Mouse (Mus musculus) c-Kit-positive CD71-positive TER-119-positive erythroid progenitor cells, embryonic 14.5 days (primary cell): ENCODE data around the gene Cdon.

ENCODE experiments used
- DNase-seq: peaks from one replicate; pipeline ENCODE4 v3.0.0-alpha.2; 2013; ENCODE audit warnings: low spot score

Cdon gene

GRCm38 (mm10) chr9:35493733-35494092 is 72.8 kb downstream of the Cdon start:
- no peak for DNase-seq

DNA sequence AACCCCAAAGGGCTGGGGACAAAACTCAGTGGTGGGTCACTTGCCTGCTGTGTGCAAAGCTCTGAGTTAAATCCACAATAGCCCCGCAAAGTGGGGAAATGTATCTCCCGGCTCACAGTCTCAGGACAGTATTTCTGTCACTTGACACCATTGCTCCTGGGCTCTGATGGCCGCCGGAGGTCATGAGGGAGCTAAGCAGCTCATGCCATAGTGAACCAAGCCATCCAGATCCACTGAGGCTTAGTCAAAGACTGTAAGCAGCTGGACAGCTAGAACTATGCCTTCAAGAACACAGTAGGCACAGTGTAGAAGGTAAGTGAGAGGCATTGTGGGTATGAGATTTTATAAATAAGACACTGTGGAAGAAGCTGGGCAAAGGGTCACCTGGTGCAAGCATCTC is 74.0 kb downstream of the Cdon start:
- no peak for DNase-seq

GRCm38 (mm10) chr9:35495471-35495870 is 74.5 kb downstream of the Cdon start:
- DNase-seq, result no peak

DNA sequence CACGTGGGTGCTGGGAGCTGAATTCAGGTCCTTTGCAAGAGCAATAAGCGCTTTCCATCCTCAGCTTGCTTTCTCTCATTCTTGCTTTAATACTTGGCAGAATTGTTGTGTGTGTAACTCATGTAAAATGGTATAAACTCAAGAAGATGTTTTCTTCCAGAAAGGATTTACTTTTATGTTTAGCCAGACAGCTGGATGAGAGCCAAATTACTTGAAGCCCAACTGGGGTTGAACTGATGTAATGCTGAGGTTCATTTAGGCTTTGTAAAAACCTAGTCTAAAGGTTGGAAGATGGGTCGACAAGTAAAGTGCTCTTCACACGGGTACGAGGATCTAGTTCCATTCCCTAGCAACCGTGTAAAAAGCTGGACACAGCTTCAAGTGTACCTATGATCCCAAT is 79.0 kb downstream of the Cdon start:
- no peak for DNase-seq

DNA sequence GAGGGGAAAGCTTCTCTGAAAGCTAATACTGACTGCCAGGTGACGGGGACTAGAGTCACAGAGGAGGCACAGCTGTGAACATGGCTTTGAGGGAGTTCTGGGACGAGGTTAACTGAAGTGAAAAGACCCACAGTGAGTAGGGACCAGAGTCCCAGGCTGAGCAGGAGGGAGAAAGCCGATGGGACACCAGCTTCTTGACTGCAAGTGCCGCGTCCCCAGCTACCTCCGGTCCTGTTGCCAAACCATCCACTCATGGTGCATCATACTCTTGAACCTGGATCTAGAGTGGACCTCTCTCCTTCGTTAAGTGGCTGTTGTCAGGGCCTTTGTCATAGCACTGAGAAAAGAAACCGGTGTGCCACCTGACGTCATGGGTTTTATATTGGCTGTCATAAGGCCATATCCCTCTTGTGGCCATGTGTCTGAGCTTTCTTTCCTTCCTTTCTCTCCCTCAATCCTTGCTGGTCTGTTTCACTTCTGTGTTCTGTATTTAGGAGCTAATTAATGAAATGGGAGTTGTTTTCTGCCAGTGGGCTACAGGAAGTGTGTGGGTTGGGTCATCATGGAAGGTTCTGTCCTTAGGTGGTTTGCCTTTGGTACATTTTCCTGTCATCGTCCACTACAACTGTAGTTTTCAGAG is 81.6 kb downstream of the Cdon start:
- no peak for DNase-seq

GRCm38 (mm10) chr9:35508234-35508633 is 87.3 kb downstream of the Cdon start:
- DNase-seq, result no peak

- DNase-seq, result no peak
These were observed 93.0 kb downstream of the Cdon start for GRCm38 (mm10) chr9:35513900-35514299.

DNA sequence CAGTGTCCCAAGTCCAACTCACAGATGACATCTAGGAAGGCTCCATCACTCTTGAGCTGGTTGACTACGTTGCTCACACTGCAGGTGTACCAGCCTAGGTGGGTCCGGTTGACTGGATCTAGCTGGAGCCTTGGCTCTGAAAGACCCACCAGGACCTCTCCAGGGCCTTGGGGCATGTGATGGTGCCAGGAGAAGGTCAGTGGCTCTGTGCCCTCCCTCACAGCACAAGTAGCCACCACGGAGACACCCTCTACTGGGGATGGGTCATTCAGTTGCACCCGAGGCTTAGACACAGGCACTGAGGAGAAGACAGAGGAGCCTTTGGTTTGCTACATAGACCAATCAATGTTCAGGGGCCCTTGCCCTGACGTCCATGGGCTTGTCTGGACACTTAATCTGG is 95.3 kb downstream of the Cdon start:
- no peak for DNase-seq

GRCm38 (mm10) chr9:35516711-35517110 is 95.8 kb downstream of the Cdon start:
- no peak for DNase-seq

DNA sequence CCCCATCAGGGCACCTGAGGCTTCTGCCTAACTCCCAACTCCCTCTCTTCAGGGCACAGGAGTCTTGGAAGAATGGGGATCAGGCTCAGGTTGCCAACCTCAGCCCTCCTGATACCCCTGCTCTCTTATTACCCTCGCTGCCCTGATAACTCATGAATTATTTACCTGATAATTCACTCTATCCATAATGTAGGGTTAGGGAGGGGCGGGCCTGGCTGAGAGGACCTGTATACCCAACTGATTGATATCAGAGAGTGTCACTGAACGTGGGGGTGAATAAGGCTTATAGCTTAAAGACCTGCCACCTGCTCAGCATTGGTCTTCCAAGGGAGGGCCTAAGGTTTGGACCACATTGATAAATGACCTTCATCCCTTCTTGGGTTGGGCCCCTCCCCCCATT is 97.2 kb downstream of the Cdon start, which contains the start of gene Gm1113:
Gene Gm1113, minus strand, starts transcription at position 101 of the 400 bp plus-strand sequence.
- DNase-seq, result no peak

DNA sequence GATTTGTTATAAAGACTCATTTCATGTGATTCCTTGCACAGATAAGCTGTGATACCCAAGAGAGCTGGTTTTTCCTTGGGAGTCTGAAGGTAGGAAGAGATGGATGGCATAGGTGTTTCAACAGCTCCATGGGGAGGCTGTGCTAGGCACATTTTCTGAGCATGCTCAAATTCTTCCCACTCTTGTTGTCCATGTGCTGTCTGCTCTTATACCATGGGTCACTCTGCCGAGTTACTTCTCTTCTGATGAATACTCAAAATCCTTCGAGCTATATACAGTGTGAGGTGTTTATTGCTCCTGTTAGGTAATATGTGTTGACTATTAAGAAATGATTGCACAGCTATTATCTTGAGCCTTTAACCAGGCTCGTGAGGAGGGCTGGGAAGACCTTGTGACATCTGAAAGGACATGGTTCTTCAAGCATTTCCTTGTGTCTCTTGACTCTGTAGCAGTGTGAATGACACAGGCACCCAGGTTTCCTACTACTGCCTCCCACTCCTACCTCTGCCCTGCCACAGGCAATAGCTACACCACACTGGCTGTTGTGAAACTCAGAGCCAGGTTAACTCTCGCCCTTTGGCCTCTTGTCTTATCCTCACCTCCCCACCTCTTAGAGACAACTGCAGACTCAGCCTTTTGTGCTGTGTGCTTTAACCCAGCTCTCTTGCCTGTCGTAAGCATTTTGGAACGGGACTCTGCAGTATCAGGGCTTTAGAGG is 99.9 kb downstream of the Cdon start:
- DNase-seq, result no peak

DNA sequence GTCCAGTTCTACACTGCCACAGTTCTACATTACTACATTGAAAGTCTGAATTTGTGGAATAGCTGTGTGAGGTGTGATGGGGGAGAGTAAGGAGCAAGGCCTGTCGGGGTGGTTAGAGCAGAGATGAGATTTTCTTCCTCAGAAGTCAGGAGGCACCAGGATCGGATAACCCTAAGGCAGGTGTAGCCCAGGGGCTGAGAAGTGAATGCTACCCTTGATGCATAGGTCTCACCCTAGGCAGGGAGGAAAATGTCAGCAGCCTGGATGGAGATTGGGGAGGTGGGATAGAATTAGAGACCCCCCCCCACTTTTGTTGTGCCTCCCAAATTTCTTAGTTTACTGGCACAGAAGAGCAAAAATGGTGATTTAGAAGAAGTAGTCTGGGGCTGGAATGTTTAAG is 101.3 kb downstream of the Cdon start:
- DNase-seq, result no peak

DNA sequence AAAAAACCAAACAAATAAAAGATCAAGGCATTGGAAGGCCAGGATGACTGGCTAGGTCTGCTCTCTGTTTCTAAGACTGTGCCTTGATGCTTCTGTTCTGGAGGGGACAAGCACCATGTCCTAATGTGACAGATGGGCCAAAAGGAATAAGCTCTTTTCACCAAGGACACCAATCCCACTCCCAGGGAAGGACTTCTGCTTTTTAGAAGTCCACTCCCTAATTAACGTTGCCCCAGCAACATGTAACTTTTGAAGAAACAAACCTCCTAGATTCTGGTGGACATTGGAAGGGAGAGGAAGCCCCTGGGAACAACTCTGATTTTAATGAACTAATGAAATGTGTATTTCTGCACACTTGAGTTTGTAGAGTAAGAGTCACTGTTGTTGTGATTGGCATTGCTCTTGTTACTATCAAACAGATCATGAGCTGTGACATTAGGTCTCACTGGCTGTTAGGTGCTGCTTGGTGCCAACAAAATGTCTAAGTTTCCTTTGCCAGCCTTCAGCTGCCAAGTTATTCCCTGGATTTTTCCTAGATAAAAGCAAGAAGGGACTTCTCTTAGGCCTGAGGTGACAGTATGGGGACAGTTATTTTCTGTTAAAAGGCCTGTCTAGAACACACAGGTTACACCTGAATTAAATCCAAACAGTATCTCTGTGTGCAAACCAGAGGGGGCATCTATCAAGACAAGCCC is 102.0 kb downstream of the Cdon start:
- no peak for DNase-seq

- no peak for DNase-seq
These were observed 102.6 kb downstream of the Cdon start for GRCm38 (mm10) chr9:35523541-35523940.

DNA sequence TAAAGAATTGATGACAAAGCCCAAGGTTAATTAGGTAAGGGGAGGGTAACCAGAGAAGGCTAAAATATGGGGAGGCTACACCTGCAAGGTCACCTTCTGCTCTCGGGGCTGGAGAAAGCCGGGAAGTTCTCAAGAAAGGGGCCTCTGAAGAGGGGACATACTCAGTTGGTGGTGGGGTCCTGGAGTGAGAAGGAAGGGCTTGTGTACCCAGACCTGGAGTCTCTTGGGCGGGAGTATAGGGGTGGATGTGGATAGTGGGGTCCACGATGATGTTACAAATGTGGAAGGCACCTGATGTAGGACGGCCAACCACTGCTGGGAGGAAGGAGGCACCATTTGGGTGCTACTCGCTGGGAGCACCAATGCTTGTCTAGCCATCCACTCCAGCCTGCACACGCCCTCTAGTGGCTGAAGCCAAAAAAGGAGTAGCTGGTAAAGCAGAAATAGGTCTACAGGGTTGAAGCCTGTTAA is 103.0 kb downstream of the Cdon start:
- DNase-seq, result peak; percentile 29

DNA sequence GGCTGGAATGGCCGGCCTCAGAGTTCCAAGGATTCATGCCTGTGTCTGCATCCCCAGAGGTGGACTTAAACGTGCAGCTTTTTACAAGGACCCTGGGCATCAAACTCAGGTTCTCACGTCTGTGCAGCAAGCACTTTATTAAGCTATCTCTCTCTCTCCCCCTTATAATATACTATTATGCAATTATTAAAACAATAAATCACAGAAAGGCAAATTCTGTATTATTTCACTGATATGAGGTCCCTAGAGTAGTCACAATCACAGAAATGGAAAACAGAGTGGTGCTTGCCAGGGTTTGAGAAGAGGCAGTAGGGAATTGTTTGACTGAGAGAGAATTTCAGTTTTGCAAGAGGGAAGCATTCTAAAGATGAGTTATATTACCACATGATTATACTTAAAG is 108.2 kb downstream of the Cdon start:
- no peak for DNase-seq

DNA sequence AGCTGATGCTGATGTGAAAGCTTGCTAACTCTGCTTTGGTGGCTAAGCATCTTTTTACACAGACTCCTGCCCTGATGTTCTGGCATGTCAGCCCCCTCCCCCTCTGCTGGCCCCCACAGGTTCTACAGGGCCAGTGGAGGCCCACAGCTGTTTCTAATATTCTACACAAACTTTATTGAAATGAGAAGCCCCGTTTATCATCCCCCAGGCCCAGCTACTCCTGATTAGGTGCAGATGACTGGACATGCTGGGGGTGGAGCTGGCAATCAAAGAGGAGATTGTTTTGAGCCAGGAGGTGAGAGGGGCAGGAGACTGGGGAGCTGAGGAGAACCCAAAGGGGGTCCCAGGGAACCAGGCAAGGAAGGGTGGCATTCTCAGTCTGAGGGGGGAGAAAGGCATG is 108.9 kb downstream of the Cdon start:
- DNase-seq, result no peak

GRCm38 (mm10) chr9:35533266-35533665 is 112.3 kb downstream of the Cdon start:
- DNase-seq, result no peak

- peak; percentile 33 for DNase-seq
These were observed 114.2 kb downstream of the Cdon start for GRCm38 (mm10) chr9:35535110-35535509.

DNA sequence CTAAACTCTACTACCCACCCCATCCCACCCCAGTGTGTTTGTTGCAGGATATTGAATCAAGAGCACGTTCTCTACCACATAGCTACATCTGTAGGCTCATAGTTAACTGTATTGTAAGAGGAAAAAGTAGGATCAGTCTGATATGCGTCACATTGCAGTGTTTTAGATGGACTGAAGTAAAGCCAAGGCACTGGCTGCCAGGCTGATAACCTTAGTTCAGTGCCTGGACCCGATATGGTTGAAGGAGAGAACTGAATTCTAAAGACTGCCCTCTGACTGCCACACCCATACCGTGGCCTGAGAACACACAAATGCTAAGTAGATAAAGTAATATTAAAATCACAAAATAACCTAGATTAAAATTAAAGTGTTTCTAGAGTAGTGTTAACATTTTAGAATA is 114.9 kb downstream of the Cdon start:
- no peak for DNase-seq

GRCm38 (mm10) chr9:35539001-35539750 is 118.2 kb downstream of the Cdon start:
- DNase-seq, result no peak

GRCm38 (mm10) chr9:35541024-35541423 is 120.1 kb downstream of the Cdon start:
- no peak for DNase-seq
